Mouse (Mus musculus) layer of hippocampus, postnatal 36 days (tissue): ENCODE measurements around the gene Wdr46. TPM values are rescaled to one million over a fixed set of nuclear protein-coding genes. Genes with fewer than 3 reads are reported as not detected.
A peak's percentile ranks its signal among the peaks of the same experiment; 100 is the strongest.
"Not testable (repeated sequence)": the region's sequence is repeated elsewhere in the genome, so short reads cannot be mapped to it uniquely, and the experiment has no call there.

ENCODE experiments used
- DNase-seq, 2 experiments: peaks; one replicate each; pipeline ENCODE4 v3.0.0; 2022
- total RNA-seq, 2 experiments: library from RNA; stranded (reverse); gene quantifications; 2 replicates each; pipeline ENCODE4 v1.2.3; 2021

Gene Wdr46
- 10 to 100 TPM; 15.9 to 17.9 TPM for total RNA-seq

DNA sequence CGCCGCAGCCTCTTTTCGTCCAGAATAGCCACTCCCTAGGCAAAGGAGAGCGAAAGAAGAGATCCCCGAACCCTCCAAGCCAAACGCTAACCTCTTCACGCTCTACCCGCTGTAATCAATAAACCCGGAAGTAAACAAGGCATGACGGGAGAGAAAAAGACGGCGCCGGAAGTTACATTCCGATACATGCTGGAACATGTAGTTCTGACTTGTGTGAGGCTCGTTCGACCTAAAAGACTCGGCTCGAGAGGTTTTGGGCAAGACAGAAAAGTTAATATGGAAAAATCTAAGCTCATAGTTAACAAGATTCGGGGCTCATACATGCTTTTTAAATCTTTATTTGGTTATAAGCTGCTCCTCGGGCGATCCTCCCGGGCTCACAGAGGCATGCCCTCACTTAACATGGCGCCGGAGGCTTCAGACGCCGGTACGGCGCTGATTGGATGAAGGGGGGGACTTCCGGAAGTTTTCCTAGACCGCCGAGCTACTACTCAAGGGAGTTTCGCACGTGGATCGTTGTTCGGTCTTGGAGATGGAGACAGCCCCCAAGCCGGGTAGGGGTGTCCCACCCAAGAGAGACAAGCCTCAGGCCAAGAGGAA lies at the start of gene Wdr46, which contains the start of gene Pfdn6:
Wdr46 (plus strand) TSS at position 455 of the 600 bp plus-strand sequence.
Pfdn6 (minus strand) TSS at position 138 of the 600 bp plus-strand sequence.
- peak; percentile 83 to 86 for DNase-seq

- no peak for DNase-seq
Measured at GRCm38 (mm10) chr17:33891357-33891756, 49.1 kb upstream of the Wdr46 start.

- not testable (repeated sequence) for DNase-seq
Measured at GRCm38 (mm10) chr17:33891892-33892291, 48.6 kb upstream of the Wdr46 start.

- DNase-seq = no peak
Measured at GRCm38 (mm10) chr17:33892429-33892828, 48.0 kb upstream of the Wdr46 start.

- DNase-seq = not testable (repeated sequence)
Measured at GRCm38 (mm10) chr17:33893011-33893410, 47.4 kb upstream of the Wdr46 start.

DNA sequence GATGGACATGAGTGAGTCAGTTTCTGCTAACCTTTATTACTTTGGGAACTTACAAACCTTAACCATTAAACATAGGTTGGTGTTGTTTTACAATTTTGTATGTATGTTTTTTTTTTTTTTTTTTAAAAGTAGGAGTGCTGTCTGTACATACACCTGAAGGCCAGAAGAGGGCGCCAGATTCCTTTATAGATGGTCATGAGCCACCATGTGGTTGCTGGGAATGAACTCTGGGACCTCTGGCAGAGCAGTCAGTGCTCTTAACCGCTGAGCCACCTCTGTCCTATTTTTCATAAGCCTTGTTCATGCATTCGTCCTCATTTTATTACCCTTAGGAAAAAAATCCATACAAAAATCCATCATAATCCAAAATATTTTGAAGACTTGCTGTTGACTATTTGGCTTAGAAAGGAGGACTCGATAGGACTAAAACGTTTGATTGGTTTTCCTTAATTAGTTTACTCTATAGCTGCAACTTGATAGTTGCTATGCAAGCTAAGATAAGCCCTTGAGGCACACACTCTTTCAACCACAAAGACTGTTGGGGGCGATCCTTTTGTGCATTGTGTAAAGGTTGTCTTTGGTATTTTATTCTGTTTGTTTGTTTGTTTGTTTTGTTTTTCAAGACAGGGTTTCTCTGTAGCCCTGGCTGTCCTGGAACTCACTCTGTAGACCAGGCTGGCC lies 43.2 kb upstream of the Wdr46 start:
- no peak for DNase-seq

DNA sequence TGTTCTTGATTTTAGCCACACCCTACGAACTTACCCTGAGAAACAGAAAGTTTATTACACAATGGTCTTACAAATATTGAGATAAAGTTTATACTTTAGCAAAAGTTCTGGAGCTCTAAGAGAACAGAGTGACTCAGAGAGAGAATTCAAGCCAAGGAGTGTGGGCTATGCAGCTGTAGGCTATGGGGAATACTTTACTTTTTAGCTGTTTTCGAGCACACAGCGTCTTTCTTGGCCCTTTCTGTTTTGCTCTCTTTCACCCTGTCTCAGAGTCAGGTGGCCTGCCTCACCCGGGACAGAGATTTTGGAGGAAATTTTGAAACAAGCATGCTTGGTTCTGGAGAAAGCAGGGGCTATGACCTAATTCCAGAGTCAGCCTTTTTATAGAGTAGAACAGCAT lies 42.3 kb upstream of the Wdr46 start:
- DNase-seq = not testable (repeated sequence)

- DNase-seq = no peak
Measured at GRCm38 (mm10) chr17:33899642-33900041, 40.8 kb upstream of the Wdr46 start.

DNA sequence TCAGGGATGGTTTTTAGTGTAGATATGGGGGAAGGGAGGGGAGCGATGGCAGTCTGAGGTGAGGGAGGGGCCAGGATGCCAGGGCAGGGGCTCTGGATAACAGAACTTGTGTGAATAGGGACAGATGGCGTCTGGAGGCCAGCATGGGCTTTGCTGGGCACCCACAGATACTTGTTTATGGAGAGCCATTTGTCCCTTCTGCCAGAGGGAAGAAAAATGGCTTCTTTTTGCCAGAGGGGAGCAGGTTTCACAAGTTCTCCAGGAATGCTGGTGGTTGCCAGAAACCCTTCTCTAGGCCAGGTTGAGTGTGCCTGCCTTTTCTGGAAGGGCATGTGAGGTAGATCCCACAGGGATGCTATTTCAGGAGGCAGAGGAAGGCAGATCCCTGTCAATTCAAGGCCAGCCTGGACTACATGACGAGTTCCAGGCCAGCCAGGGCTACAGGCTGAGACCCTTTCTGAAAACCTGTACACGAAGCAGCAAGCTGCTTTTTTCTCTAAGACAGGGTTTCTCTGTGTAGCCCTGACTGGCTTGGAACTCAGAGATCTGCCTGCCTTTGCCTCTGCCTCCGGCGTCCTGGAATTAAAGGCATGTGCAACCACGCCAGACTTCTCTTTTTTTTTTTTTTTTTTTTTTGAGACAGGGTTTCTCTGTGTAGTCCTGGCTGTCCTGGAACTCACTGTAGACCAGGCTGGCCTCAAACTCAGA lies 40.0 kb upstream of the Wdr46 start:
- no peak for DNase-seq

DNA sequence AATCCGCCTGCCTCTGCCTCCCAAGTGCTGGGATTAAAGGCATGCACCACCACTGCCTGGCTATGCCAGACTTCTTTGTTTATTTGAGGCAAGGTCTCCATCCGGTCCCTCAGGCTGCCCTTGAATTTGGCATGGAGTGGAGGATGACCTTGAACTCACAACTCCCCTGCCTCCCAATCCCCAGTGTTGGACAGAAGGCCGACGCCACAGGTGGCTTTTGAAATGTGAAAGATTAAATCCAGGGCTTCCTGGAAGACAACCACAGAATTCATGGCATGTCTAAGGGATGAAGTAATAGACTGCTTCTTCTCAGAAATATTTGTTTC lies 39.5 kb upstream of the Wdr46 start:
- no peak for DNase-seq

- no peak for DNase-seq
Measured at GRCm38 (mm10) chr17:33901653-33902052, 38.8 kb upstream of the Wdr46 start.

GRCm38 (mm10) chr17:33902079-33902478 lies 38.4 kb upstream of the Wdr46 start:
- DNase-seq = no peak

DNA sequence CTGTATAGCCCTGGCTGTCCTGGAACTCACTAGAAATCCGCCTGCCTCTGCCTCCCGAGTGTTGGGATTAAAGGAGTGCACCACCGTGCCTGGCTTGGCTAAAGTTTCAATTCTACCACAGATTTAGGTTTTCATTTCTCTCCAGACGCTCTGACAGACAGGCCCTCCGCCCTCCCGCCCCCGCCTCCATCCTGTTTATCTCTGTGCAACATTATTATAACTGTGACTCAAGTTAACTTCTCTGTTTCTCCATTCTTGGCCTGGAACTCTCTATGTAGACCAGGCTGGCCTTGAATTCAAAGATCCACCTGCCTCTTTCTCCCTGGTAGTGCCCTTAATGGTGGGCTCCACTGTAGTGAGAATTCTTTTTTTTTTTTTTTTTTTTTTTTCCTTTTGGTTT lies 38.0 kb upstream of the Wdr46 start:
- DNase-seq = no peak

- DNase-seq = not testable (repeated sequence)
Measured at GRCm38 (mm10) chr17:33903911-33904651, 36.4 kb upstream of the Wdr46 start.

DNA sequence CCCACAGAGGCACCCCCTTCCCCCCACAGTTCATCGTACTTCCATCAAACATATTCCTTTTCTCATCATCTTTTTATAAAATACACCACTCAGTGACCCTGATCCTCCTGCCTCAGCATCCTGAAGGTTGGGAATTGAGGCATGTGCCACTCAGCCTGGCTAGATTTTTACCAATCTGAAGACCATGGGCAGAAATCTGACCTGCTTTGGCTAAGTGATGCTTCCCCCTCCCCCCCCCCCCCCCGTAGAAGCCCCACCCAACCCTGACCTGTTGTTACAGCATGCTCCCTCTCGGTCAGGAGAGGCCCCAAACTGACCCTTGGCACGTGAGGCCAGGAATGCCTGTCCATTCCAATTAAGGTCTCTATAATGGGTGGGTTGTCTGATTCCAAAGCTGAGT lies 35.6 kb upstream of the Wdr46 start, which contains the start of gene Platr17:
Platr17 (plus strand) TSS at position 301 of the 400 bp plus-strand sequence.
- DNase-seq = not testable (repeated sequence)

- DNase-seq = peak; percentile 55
Measured at GRCm38 (mm10) chr17:33908331-33909076, 32.0 kb upstream of the Wdr46 start.

GRCm38 (mm10) chr17:33909077-33909868 lies 31.2 kb upstream of the Wdr46 start, which contains the start of gene Daxx:
Gene Daxx (plus strand): TSS chr17:33909414.
- DNase-seq = peak; percentile 99

- DNase-seq = no peak
Measured at GRCm38 (mm10) chr17:33909869-33910250, 30.6 kb upstream of the Wdr46 start.

DNA sequence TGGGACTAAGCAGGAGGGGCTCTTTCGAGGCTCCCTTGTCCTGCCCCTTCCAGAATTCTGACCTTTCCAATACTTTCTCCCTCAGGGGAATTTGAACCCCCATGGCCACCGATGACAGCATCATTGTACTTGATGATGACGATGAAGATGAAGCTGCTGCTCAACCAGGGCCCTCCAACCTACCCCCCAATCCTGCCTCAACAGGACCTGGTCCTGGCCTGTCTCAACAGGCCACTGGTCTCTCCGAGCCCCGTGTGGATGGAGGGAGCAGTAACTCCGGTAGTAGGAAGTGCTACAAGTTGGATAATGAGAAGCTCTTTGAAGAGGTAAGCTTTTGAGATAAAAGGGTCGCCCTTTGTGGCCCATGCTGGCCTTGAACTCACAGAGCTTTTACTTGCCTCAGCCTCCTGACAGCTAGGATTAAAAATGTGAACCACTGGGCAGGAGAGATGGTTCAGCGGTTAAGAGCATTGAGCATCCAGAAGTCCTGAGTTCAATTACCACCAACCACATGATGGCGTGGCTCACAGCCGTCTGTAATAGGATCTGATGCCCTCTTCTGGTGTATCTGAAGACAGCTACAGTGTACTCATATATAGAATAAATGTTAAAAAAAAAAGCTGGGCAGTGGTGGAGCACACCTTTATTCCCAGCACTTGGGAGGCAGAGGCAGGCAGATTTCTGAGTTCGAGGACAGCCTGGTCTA lies 30.0 kb upstream of the Wdr46 start:
- DNase-seq = no peak

DNA sequence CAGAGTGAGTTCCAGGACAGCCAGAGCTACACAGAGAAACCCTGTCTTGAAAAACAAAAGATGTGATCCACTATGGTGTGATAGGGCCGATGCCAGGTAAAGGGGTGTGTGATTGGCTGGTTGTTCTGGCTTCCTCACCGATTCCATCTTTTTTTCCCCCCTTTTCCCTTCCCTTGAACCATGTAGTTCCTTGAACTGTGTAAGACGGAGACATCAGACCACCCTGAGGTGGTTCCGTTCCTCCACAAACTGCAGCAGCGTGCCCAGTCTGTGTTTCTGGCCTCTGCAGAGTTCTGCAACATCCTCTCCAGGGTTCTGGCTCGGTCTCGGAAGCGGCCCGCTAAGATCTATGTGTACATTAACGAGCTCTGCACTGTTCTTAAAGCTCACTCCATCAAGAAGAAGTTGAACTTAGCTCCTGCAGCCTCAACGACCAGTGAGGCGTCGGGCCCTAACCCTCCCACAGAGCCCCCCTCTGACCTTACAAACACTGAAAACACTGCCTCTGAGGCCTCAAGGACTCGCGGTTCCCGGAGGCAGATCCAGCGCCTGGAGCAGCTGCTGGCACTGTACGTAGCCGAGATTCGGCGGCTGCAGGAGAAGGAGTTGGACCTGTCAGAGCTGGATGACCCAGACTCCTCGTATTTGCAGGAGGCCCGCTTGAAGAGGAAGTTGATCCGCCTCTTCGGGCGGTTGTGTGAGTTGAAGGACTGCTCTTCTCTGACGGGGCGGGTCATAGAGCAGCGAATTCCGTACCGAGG lies 29.2 kb upstream of the Wdr46 start:
- DNase-seq = no peak
